Mouse (Mus musculus): Measurements from ENCODE around the gene Zcchc13.
"Not testable (repeated sequence)": the region's sequence is repeated elsewhere in the genome, so short reads cannot be mapped to it uniquely, and the experiment has no call there.

The Zcchc13 gene

GRCm38 (mm10) chrX:103644301-103644700, 13.9 kb downstream of the Zcchc13 start:
- DNase-seq (ENCODE audit: low spot score), result no peak

DNA sequence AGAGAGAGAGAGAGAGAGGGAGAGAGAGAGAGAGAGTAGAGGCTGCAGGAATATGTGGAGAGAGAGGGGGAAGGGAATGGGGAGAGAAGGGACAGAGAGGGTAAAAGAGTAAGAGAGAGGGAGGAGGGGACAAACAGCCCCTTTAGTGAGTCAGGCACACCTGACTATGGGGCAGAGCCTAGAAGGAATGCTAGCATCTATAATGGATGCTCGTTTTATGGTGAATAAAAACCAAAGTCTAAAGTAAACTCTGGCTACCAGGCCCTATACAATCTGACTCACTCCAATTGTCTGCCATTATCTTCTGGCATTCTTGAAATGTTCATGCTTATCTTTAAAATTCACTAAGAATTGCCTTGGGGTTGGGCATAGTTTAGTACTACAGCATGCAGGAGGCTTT, 21.7 kb downstream of the Zcchc13 start:
- DNase-seq (ENCODE audit: low spot score), result no peak

DNA sequence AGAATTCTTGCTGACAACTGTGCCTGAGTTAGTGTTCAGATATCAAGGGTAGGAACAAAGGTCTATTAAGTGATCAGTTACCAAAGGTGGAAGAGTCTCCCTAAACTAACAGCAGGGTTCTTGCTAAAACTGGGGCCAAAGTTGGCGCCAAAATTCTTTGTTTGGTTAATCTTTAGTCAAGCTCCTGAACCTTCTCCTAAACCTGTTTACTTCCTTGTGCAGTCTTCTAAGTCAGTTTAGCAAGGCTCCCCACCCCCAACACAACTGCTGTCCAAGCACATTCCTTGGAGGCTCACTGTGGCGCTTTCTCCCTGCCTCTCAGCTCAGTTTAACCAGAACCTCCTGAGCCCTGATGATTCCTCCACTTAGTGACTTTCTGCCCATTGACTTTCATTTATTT, 22.6 kb downstream of the Zcchc13 start:
- no peak for DNase-seq (ENCODE audit: low spot score)

DNA sequence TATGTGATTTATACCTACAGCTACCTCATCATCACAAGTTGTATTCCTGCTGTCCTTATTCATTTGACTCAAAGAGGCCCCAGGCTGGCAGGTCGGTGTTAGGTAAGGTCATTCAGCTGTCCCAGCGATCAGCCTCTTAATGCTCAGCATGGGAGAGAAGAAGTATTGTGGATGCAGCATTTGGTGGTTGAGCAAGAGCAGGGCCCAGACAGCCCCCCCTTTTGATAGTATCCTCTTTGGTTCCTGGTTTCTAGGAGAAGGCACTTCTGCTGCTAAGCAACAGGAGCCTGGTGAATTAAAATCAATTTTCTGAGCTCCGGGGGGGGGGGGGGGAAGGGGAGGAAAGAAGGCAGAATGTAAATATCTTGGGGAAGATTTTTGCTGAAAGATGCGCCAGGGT, 28.6 kb downstream of the Zcchc13 start:
- peak; percentile 15 for DNase-seq (ENCODE audit: low spot score)

GRCm38 (mm10) chrX:103664445-103664844, 34.1 kb downstream of the Zcchc13 start:
- not testable (repeated sequence) for DNase-seq (ENCODE audit: low spot score)

DNA sequence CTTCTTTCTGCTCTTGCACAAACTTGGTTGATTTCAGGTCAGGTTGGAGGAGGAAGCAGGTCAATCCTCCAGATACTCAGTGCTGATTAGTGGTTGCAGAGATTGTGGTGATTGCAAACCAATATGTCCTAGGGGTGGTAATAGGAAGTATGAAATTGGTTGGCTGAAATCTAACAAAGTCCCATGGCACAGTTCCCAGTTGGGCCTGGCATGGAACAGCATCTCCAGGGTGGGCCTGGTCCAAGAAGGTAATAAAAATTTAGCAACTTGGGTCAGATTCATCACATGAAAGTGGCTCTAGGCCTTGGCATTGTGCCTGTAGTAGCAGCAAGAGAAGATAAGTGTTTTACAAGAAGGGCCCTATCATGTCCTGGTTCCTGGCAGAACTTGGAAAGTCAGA, 39.9 kb downstream of the Zcchc13 start:
- no peak for DNase-seq (ENCODE audit: low spot score)

- no peak for DNase-seq (ENCODE audit: low spot score)
Measured at GRCm38 (mm10) chrX:103673761-103674160, 43.4 kb downstream of the Zcchc13 start.

DNA sequence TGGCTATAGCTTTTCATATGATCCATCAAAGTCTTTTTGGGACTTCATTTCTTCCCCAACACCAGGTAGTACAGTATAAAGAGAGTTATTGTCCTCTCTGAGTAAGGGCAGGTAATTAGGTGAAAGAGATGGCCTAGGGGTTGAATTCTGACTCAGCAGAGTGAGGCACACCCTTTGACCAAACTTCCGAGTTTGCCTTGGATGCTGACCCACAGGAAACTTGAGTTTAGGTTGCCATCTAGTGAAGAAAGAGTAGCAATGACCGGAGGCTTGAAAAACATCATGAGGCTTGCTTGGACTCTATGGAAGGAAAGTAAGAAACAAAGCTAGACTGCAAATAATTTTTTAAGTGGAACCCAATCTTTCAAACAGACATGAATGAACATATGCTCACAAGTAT, 44.3 kb downstream of the Zcchc13 start:
- DNase-seq (ENCODE audit: low spot score), result no peak
